Mouse (Mus musculus): ENCODE results near the gene H2-DMa. TPM values are rescaled to one million over a fixed set of nuclear protein-coding genes. Genes with fewer than 3 reads are reported as not detected.

H2-DMa gene
- polyA plus RNA-seq, 2 experiments from 2014 or later: 144 to 205 TPM

GRCm38 (mm10) chr17:34104804-34105203, 14.5 kb upstream of the H2-DMa start:
- no peak for ATAC-seq

GRCm38 (mm10) chr17:34106555-34106954, 12.8 kb upstream of the H2-DMa start:
- ATAC-seq: no peak

- no peak for ATAC-seq
Observed at GRCm38 (mm10) chr17:34107109-34107867, 12.1 kb upstream of the H2-DMa start.

- no peak for ATAC-seq
Observed at GRCm38 (mm10) chr17:34108460-34108859, 10.9 kb upstream of the H2-DMa start.

GRCm38 (mm10) chr17:34109038-34109805, 10.1 kb upstream of the H2-DMa start:
- ATAC-seq: peak; percentile 33

- ATAC-seq: no peak
Observed at GRCm38 (mm10) chr17:34109806-34110195, 9.5 kb upstream of the H2-DMa start.

GRCm38 (mm10) chr17:34110309-34110708, 9.0 kb upstream of the H2-DMa start:
- ATAC-seq: no peak

- no peak for ATAC-seq
Observed at GRCm38 (mm10) chr17:34114114-34114513, 5.2 kb upstream of the H2-DMa start.

GRCm38 (mm10) chr17:34116736-34117370, 2.5 kb upstream of the H2-DMa start:
- ATAC-seq: no peak

GRCm38 (mm10) chr17:34117421-34118112, 1.8 kb upstream of the H2-DMa start:
- no peak for ATAC-seq

- no peak for ATAC-seq
Observed at GRCm38 (mm10) chr17:34118113-34118872, 1.0 kb upstream of the H2-DMa start.

- ATAC-seq: peak; percentile 16
Observed at GRCm38 (mm10) chr17:34118873-34119248, 480 bp upstream of the H2-DMa start.

- no peak for ATAC-seq
Observed at GRCm38 (mm10) chr17:34120180-34120723, 911 bp downstream of the H2-DMa start.

- no peak for ATAC-seq
Observed at GRCm38 (mm10) chr17:34120814-34121171, 1.5 kb downstream of the H2-DMa start.

GRCm38 (mm10) chr17:34121172-34121878, 2.0 kb downstream of the H2-DMa start:
- ATAC-seq: no peak

GRCm38 (mm10) chr17:34121879-34122187, 2.5 kb downstream of the H2-DMa start:
- ATAC-seq: no peak

GRCm38 (mm10) chr17:34122188-34122984, 3.0 kb downstream of the H2-DMa start, which contains the start of gene Brd2:
Brd2 (minus strand) TSS chr17:34122634.
- ATAC-seq: peak; percentile 30

- ATAC-seq: no peak
Observed at GRCm38 (mm10) chr17:34123111-34123510, 3.8 kb downstream of the H2-DMa start.

GRCm38 (mm10) chr17:34123518-34123917, 4.2 kb downstream of the H2-DMa start:
- no peak for ATAC-seq

- no peak for ATAC-seq
Observed at GRCm38 (mm10) chr17:34124649-34125048, 5.3 kb downstream of the H2-DMa start.
